Mouse (Mus musculus): Measurements from ENCODE around the gene Pifo.

The Pifo gene

GRCm38 (mm10) chr3:105957235-105957634 lies 57.2 kb downstream of the Pifo start:
- DNase-seq (ENCODE audit: low read depth, low spot score), result no peak

GRCm38 (mm10) chr3:105951348-105951747 lies 63.1 kb downstream of the Pifo start:
- no peak for DNase-seq (ENCODE audit: low read depth, low spot score)

Measured in brain, embryonic 18.5 days (tissue).